In the genomic region with DNA sequence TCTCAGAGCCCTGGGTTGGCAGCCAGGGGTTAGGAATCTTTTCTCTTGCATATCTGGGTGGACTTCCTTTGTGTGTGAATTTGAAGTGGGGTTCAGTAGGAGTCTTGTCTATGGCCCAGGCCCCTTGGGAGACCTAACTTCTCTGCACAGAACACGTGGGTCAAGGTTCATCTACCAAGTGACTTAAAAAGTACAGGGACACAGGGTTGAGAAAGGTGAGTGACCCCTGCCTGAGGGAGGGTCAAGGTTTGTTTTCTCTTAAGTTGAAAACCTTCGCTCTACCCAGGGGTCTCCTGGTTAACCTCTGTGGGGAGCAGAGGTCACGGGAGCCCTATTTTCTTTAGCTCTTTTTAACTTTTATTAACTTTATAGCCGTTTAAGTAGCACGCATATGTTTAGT, we compare ENCODE assay signal across 29 mouse cellular contexts. TPM values are rescaled to one million over a fixed set of nuclear protein-coding genes. Genes with fewer than 3 reads are reported as not detected.
DNase-seq lines count a peak whose midpoint lies in the region; ATAC-seq lines count a peak whose summit lies in the region.
"Had no signal": no experiment of that assay in that cellular context is flagged by ENCODE, and none has a peak within 500 bp of the region (broad histone marks: within the 10 kb centered on the region; RNA-seq: fewer than 3 reads in every experiment).

No protein-coding gene starts in this region.

- no peak overlapping the region for H3K4me2 ChIP-seq in embryonic facial prominence, embryonic 15.5 days (replicated peaks)
- no peak overlapping the region for H3K4me2 ChIP-seq in heart, embryonic 16.5 days (ENCODE audit: low read depth, low read length)
- no peak overlapping the region for H3K4me2 ChIP-seq in heart, embryonic 11.5 days
- H3K4me2 ChIP-seq in kidney, embryonic 14.5 days (replicated peaks; ENCODE audit: low read depth, low read length): no peak overlapping the region
- no peak overlapping the region for H3K4me2 ChIP-seq in midbrain, embryonic 13.5 days (replicated peaks)
- H3K4me2 ChIP-seq: forebrain, embryonic 13.5 days; intestine, embryonic 15.5 days; limb, embryonic 15.5 days; lung, embryonic 14.5 days; midbrain, embryonic 15.5 days had no signal

- no peak for DNase-seq in embryonic facial prominence, embryonic 10.5 days (ENCODE audit: low spot score)
- DNase-seq in kidney, postnatal 4 days: no peak
- DNase-seq in yolk sac, embryonic 10.5 days (ENCODE audit: low spot score): peak; percentile 53
- DNase-seq: adrenal gland, adult 2 months; adrenal gland, postnatal 36 days; cerebellum, adult 18-20 months; cerebellum, postnatal 10 days; heart, adult 2 months; layer of hippocampus, adult 9-11 months; lung, embryonic 14.5 days; lung, postnatal 14 days; spleen, adult 18-20 months; thymus, postnatal 14 days had no signal

- H3K9ac ChIP-seq in embryonic facial prominence, embryonic 15.5 days: no peak overlapping the region
- H3K9ac ChIP-seq in heart, embryonic 16.5 days (ENCODE audit: low read length): no peak overlapping the region
- no peak overlapping the region for H3K9ac ChIP-seq in heart, embryonic 11.5 days (ENCODE audit: low read depth, low read length)
- H3K9ac ChIP-seq in kidney, embryonic 14.5 days (ENCODE audit: low read depth, low read length): no peak overlapping the region
- no peak overlapping the region for H3K9ac ChIP-seq in midbrain, embryonic 13.5 days (replicated peaks)
- H3K9ac ChIP-seq: forebrain, embryonic 13.5 days; intestine, embryonic 15.5 days; limb, embryonic 15.5 days; liver, embryonic 14.5 days; lung, embryonic 14.5 days; midbrain, embryonic 15.5 days had no signal

- ATAC-seq in embryonic facial prominence, embryonic 15.5 days (ENCODE audit: insufficient number of reproducible peaks, low FRiP score, low TSS enrichment, low read depth): no peak
- no peak for ATAC-seq in heart, embryonic 16.5 days (replicated peaks; ENCODE audit: extremely low read depth, insufficient read depth, low FRiP score)
- ATAC-seq in heart, embryonic 11.5 days (replicated peaks; ENCODE audit: insufficient number of reproducible peaks, low FRiP score, low TSS enrichment): no peak
- ATAC-seq in kidney, embryonic 14.5 days (ENCODE audit: low FRiP score, low TSS enrichment): no peak
- ATAC-seq in midbrain, embryonic 13.5 days: no peak
- ATAC-seq: activated CD4-positive, CD25-positive, alpha-beta regulatory T cell, adult 4 months; forebrain, embryonic 13.5 days; hindbrain, embryonic 16.5 days; intestine, embryonic 15.5 days; midbrain, embryonic 15.5 days had no signal

- 0 out of 2 replicates have a peak, but pooled peaks cover 6% of the 10 kb centered on the region for H3K36me3 ChIP-seq in embryonic facial prominence, embryonic 15.5 days
- peaks cover 90% of the 10 kb centered on the region for H3K36me3 ChIP-seq in embryonic facial prominence, embryonic 10.5 days (replicated peaks)
- peaks cover 21% of the 10 kb centered on the region for H3K36me3 ChIP-seq in heart, embryonic 16.5 days (ENCODE audit: control insufficient read depth, insufficient read depth)
- H3K36me3 ChIP-seq in heart, embryonic 11.5 days (ENCODE audit: control insufficient read depth, insufficient read depth, low read length): peaks cover 2% of the 10 kb centered on the region; the same call in 1 of the 2 replicates
- H3K36me3 ChIP-seq in kidney, embryonic 14.5 days (ENCODE audit: control insufficient read depth, insufficient read depth, low read length): peaks cover 2% of the 10 kb centered on the region; the same call in 1 of the 2 replicates
- peaks cover 31% of the 10 kb centered on the region for H3K36me3 ChIP-seq in midbrain, embryonic 13.5 days
- H3K36me3 ChIP-seq: midbrain, embryonic 15.5 days had no signal

- H3K9me3 ChIP-seq in embryonic facial prominence, embryonic 15.5 days (replicated peaks): peaks cover 12% of the 10 kb centered on the region; the same call in 1 of the 2 replicates
- H3K9me3 ChIP-seq in embryonic facial prominence, embryonic 10.5 days: peaks cover 16% of the 10 kb centered on the region; the same call in 1 of the 2 replicates
- H3K9me3 ChIP-seq in heart, embryonic 16.5 days (replicated peaks; ENCODE audit: control insufficient read depth, low read length): peaks cover 25% of the 10 kb centered on the region
- peaks cover 8% of the 10 kb centered on the region; the same call in 1 of the 2 replicates for H3K9me3 ChIP-seq in heart, embryonic 11.5 days (replicated peaks; ENCODE audit: control insufficient read depth, low read length)
- H3K9me3 ChIP-seq in kidney, embryonic 14.5 days (ENCODE audit: control insufficient read depth, low read length): peaks cover 22% of the 10 kb centered on the region; the same call in 1 of the 2 replicates
- H3K9me3 ChIP-seq in midbrain, embryonic 13.5 days: no peaks in the 10 kb centered on the region
- H3K9me3 ChIP-seq: midbrain, embryonic 15.5 days had no signal

- WGBS in embryonic facial prominence, embryonic 15.5 days: 59% methylated on average over 5 of the region's 5 CpGs
- 48% methylated on average over 5 of the region's 5 CpGs for WGBS in embryonic facial prominence, embryonic 10.5 days
- 84% methylated on average over 5 of the region's 5 CpGs for WGBS in heart, embryonic 16.5 days
- 86% methylated on average over 5 of the region's 5 CpGs for WGBS in heart, embryonic 11.5 days (ENCODE audit: insufficient replicate concordance)
- WGBS in kidney, embryonic 14.5 days: 21% methylated on average over 5 of the region's 5 CpGs
- WGBS in midbrain, embryonic 13.5 days: 93% methylated on average over 5 of the region's 5 CpGs

- no peak overlapping the region for H3K4me3 ChIP-seq in embryonic facial prominence, embryonic 15.5 days (replicated peaks)
- H3K4me3 ChIP-seq in embryonic facial prominence, embryonic 10.5 days: no peak overlapping the region
- H3K4me3 ChIP-seq in heart, embryonic 16.5 days (ENCODE audit: low read length): no peak overlapping the region
- H3K4me3 ChIP-seq in heart, embryonic 11.5 days (ENCODE audit: low read depth, low read length): no peak overlapping the region
- no peak overlapping the region for H3K4me3 ChIP-seq in kidney, embryonic 14.5 days (ENCODE audit: low read length)
- H3K4me3 ChIP-seq in midbrain, embryonic 13.5 days (replicated peaks): no peak overlapping the region
- H3K4me3 ChIP-seq: forebrain, embryonic 13.5 days; heart, adult 2 months; intestine, embryonic 15.5 days; limb, embryonic 10.5 days; limb, embryonic 15.5 days; midbrain, embryonic 15.5 days had no signal

- H3K27me3 ChIP-seq in embryonic facial prominence, embryonic 15.5 days: no peaks in the 10 kb centered on the region
- no peaks in the 10 kb centered on the region for H3K27me3 ChIP-seq in embryonic facial prominence, embryonic 10.5 days (replicated peaks; ENCODE audit: low read depth, poor library complexity, severe bottlenecking)
- H3K27me3 ChIP-seq in heart, embryonic 16.5 days (ENCODE audit: control insufficient read depth, insufficient read depth, low read length): no peaks in the 10 kb centered on the region
- H3K27me3 ChIP-seq in heart, embryonic 11.5 days (ENCODE audit: control insufficient read depth, insufficient read depth, low read length): no peaks in the 10 kb centered on the region
- H3K27me3 ChIP-seq in kidney, embryonic 14.5 days (ENCODE audit: control insufficient read depth, insufficient read depth, low read length): no peaks in the 10 kb centered on the region
- no peaks in the 10 kb centered on the region for H3K27me3 ChIP-seq in midbrain, embryonic 13.5 days
- H3K27me3 ChIP-seq: forebrain, embryonic 13.5 days; intestine, embryonic 15.5 days; limb, embryonic 15.5 days; midbrain, embryonic 15.5 days had no signal

- peaks cover 18% of the 10 kb centered on the region for H3K4me1 ChIP-seq in embryonic facial prominence, embryonic 15.5 days
- H3K4me1 ChIP-seq in embryonic facial prominence, embryonic 10.5 days: peaks cover 42% of the 10 kb centered on the region
- peaks cover 13% of the 10 kb centered on the region for H3K4me1 ChIP-seq in heart, embryonic 16.5 days (ENCODE audit: control insufficient read depth, insufficient read depth, low read length)
- H3K4me1 ChIP-seq in heart, embryonic 11.5 days (ENCODE audit: control insufficient read depth, insufficient read depth, low read length): peaks cover 33% of the 10 kb centered on the region
- peaks cover 33% of the 10 kb centered on the region for H3K4me1 ChIP-seq in kidney, embryonic 14.5 days (ENCODE audit: control insufficient read depth, insufficient read depth, low read length)
- peaks cover 43% of the 10 kb centered on the region for H3K4me1 ChIP-seq in midbrain, embryonic 13.5 days (replicated peaks)

- H3K27ac ChIP-seq in embryonic facial prominence, embryonic 15.5 days (replicated peaks): 0 out of 2 replicates have a peak overlapping the region, but pooled peaks have one; percentile 1
- no peak overlapping the region for H3K27ac ChIP-seq in embryonic facial prominence, embryonic 10.5 days (replicated peaks)
- peak overlapping the region; percentile 76; the same call in 1 of the 2 replicates for H3K27ac ChIP-seq in heart, embryonic 16.5 days (ENCODE audit: low read length)
- no peak overlapping the region for H3K27ac ChIP-seq in heart, embryonic 11.5 days (ENCODE audit: low read depth, low read length)
- peak overlapping the region; percentile 65; the same call in 1 of the 2 replicates for H3K27ac ChIP-seq in kidney, embryonic 14.5 days (ENCODE audit: low read depth, low read length)
- H3K27ac ChIP-seq in midbrain, embryonic 13.5 days: no peak overlapping the region
- H3K27ac ChIP-seq: forebrain, embryonic 13.5 days; intestine, embryonic 15.5 days; limb, embryonic 10.5 days; liver, embryonic 14.5 days; midbrain, embryonic 15.5 days had no signal

RNA-seq across cellular contexts. Expression of a gene that starts 7.9 kb away (rescaled TPM):
- 20.8 and 21.4 TPM in 2 replicates for polyA plus RNA-seq in embryonic facial prominence, embryonic 15.5 days (2015; fragmentation: Nextera tagmentation; extraction: Ambion mirVana)
- 78.6 and 85.6 TPM in 2 replicates for polyA plus RNA-seq in embryonic facial prominence, embryonic 10.5 days (2016; fragmentation: Nextera tagmentation; extraction: Ambion mirVana)
- 7.3 and 8.6 TPM in 2 replicates for polyA plus RNA-seq in heart, embryonic 16.5 days (2015; fragmentation: Nextera tagmentation; extraction: Ambion mirVana)
- polyA plus RNA-seq in heart, embryonic 11.5 days (2014; fragmentation: Nextera tagmentation; extraction: Ambion mirVana): 26.9 and 29.1 TPM in 2 replicates
- polyA plus RNA-seq in kidney, embryonic 14.5 days (2014; fragmentation: Nextera tagmentation; extraction: Ambion mirVana): 57.4 and 67.0 TPM in 2 replicates
- polyA plus RNA-seq in midbrain, embryonic 13.5 days (2015; fragmentation: Nextera tagmentation; extraction: Ambion mirVana): 58.7 and 66.2 TPM in 2 replicates
- polyA plus RNA-seq: activated CD4-positive, CD25-positive, alpha-beta regulatory T cell, adult 4 months had no signal

RNA-seq across cellular contexts. Expression of a gene that starts 34.9 kb away (rescaled TPM):
- polyA plus RNA-seq in embryonic facial prominence, embryonic 15.5 days (2015; fragmentation: Nextera tagmentation; extraction: Ambion mirVana): 25.6 TPM in 2 replicates
- 44.2 and 45.3 TPM in 2 replicates for polyA plus RNA-seq in embryonic facial prominence, embryonic 10.5 days (2016; fragmentation: Nextera tagmentation; extraction: Ambion mirVana)
- 10.7 and 11.1 TPM in 2 replicates for polyA plus RNA-seq in heart, embryonic 16.5 days (2015; fragmentation: Nextera tagmentation; extraction: Ambion mirVana)
- 19.4 and 20.2 TPM in 2 replicates for polyA plus RNA-seq in heart, embryonic 11.5 days (2014; fragmentation: Nextera tagmentation; extraction: Ambion mirVana)
- 21.4 and 27.8 TPM in 2 replicates for polyA plus RNA-seq in kidney, embryonic 14.5 days (2014; fragmentation: Nextera tagmentation; extraction: Ambion mirVana)
- 48.2 and 50.7 TPM in 2 replicates for polyA plus RNA-seq in midbrain, embryonic 13.5 days (2015; fragmentation: Nextera tagmentation; extraction: Ambion mirVana)

RNA-seq across cellular contexts. Expression of a gene that starts 44.5 kb away (rescaled TPM):
- polyA plus RNA-seq in embryonic facial prominence, embryonic 15.5 days (2015; fragmentation: Nextera tagmentation; extraction: Ambion mirVana): 0.08 TPM in 1 of 2 replicates, not detected in the other
- polyA plus RNA-seq in embryonic facial prominence, embryonic 10.5 days (2016; fragmentation: Nextera tagmentation; extraction: Ambion mirVana): not detected in 2 replicates
- polyA plus RNA-seq in heart, embryonic 16.5 days (2015; fragmentation: Nextera tagmentation; extraction: Ambion mirVana): 0.20 TPM in 1 of 2 replicates, not detected in the other
- polyA plus RNA-seq in heart, embryonic 11.5 days (2014; fragmentation: Nextera tagmentation; extraction: Ambion mirVana): not detected in 2 replicates
- polyA plus RNA-seq in kidney, embryonic 14.5 days (2014; fragmentation: Nextera tagmentation; extraction: Ambion mirVana): not detected in 2 replicates
- 0.11 TPM in 1 of 2 replicates, not detected in the other for polyA plus RNA-seq in midbrain, embryonic 13.5 days (2015; fragmentation: Nextera tagmentation; extraction: Ambion mirVana)
- polyA plus RNA-seq: activated CD4-positive, CD25-positive, alpha-beta regulatory T cell, adult 4 months; adrenal gland, adult 2 months; C2C12; forebrain, embryonic 13.5 days; limb, embryonic 10.5 days; limb, embryonic 15.5 days; liver, embryonic 14.5 days; lung, embryonic 14.5 days; midbrain, embryonic 15.5 days; neural tube, embryonic 11.5 days; stomach, embryonic 16.5 days had no signal

RNA-seq across cellular contexts. Expression of a gene that starts 52.7 kb away (rescaled TPM):
- 5.5 and 7.7 TPM in 2 replicates for polyA plus RNA-seq in embryonic facial prominence, embryonic 15.5 days (2015; fragmentation: Nextera tagmentation; extraction: Ambion mirVana)
- polyA plus RNA-seq in embryonic facial prominence, embryonic 10.5 days (2016; fragmentation: Nextera tagmentation; extraction: Ambion mirVana): 9.3 and 9.8 TPM in 2 replicates
- 1.00 and 1.1 TPM in 2 replicates for polyA plus RNA-seq in heart, embryonic 16.5 days (2015; fragmentation: Nextera tagmentation; extraction: Ambion mirVana)
- 2.2 and 2.4 TPM in 2 replicates for polyA plus RNA-seq in heart, embryonic 11.5 days (2014; fragmentation: Nextera tagmentation; extraction: Ambion mirVana)
- 7.2 and 17.9 TPM in 2 replicates for polyA plus RNA-seq in kidney, embryonic 14.5 days (2014; fragmentation: Nextera tagmentation; extraction: Ambion mirVana)
- 1.9 and 3.4 TPM in 2 replicates for polyA plus RNA-seq in midbrain, embryonic 13.5 days (2015; fragmentation: Nextera tagmentation; extraction: Ambion mirVana)

Comparison
In these comparisons a context has a peak if more than half of its experiments do, and no peak if none do; other contexts are left out.
1. H3K27ac ChIP-seq: peak in embryonic facial prominence, embryonic 15.5 days (single experiment), heart, embryonic 16.5 days (single experiment) and kidney, embryonic 14.5 days (single experiment); none in embryonic facial prominence, embryonic 10.5 days (single experiment), heart, embryonic 11.5 days (single experiment) and midbrain, embryonic 13.5 days (single experiment).